Mouse (Mus musculus): ENCODE results near the gene Ets1. TPM values are rescaled to one million over a fixed set of nuclear protein-coding genes. Genes with fewer than 3 reads are reported as not detected.

The Ets1 gene
- polyA plus RNA-seq, 1 experiment from 2014 or later, result 9.9 TPM

DNA sequence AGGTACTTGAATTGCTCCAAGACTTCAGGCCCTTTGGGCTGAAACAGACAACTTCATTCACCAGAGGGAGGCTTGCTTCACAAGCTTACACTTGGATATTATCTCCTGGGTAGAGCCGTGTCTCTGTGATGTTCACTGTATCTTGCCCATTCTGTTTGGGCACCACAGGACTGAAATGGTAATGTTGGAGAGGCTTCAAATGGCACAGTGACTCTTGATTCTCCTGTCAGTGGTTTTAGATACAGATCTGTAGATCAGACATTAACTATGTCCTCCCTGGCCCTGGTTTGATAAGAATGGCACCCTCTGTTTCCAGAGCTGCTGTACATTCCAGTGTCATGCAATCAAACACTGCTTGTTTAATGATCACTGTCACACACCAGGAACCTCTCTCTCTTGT lies 77.1 kb downstream of the Ets1 start:
- 88% methylated on average over 1 of the region's 1 CpGs for WGBS
- H3K9ac ChIP-seq (ENCODE audit: low read length), result no peak overlapping the region

GRCm38 (mm10) chr9:32713790-32714189 lies 77.8 kb downstream of the Ets1 start:
- Histone ChIP-seq H3K4me3 (ENCODE audit: low read depth, low read length) (no peak overlapping the region), H3K4me2 (replicated peaks; ENCODE audit: low read depth) (no peak overlapping the region), H3K9ac (ENCODE audit: low read length) (no peak overlapping the region), H3K27ac (replicated peaks) (no peak overlapping the region), H3K9me3 (ENCODE audit: control insufficient read depth, low read length) (no peaks in the 10 kb centered on the region), H3K36me3 (ENCODE audit: control insufficient read depth, insufficient read depth, low read length) (no peaks in the 10 kb centered on the region), H3K27me3 (ENCODE audit: control insufficient read depth, insufficient read depth, low read length) (no peaks in the 10 kb centered on the region), H3K4me1 (replicated peaks; ENCODE audit: control insufficient read depth, insufficient read depth) (peaks cover 3% of the 10 kb centered on the region; the same call in 1 of the 2 replicates)
- 55% methylated on average over 4 of the region's 4 CpGs for WGBS
- TF ChIP-seq CTCF (IDR thresholded peaks at IDR 0.05; ENCODE audit: low read depth), result no peak
- TF ChIP-seq EP300 (optimal IDR thresholded peaks at IDR 0.05), result no peak
- no peak for DNase-seq (ENCODE audit: low spot score)
- no peak for ATAC-seq (ENCODE audit: low FRiP score, low TSS enrichment)

More for the DNA sequence above, 77.1 kb downstream of the Ets1 start:
- TF ChIP-seq EP300 (optimal IDR thresholded peaks at IDR 0.05), result no peak
- TF ChIP-seq CTCF (IDR thresholded peaks at IDR 0.05; ENCODE audit: low read depth), result no peak
- H3K4me2 ChIP-seq (replicated peaks; ENCODE audit: low read depth), result no peak overlapping the region
- H3K27ac ChIP-seq (replicated peaks), result no peak overlapping the region
- ATAC-seq (ENCODE audit: low FRiP score, low TSS enrichment), result no peak
- no peaks in the 10 kb centered on the region for H3K27me3 ChIP-seq (ENCODE audit: control insufficient read depth, insufficient read depth, low read length)
- no peak for DNase-seq (ENCODE audit: low spot score)
- no peak overlapping the region for H3K4me3 ChIP-seq (ENCODE audit: low read depth, low read length)
- H3K9me3 ChIP-seq (ENCODE audit: control insufficient read depth, low read length), result no peaks in the 10 kb centered on the region
- peaks cover 3% of the 10 kb centered on the region; the same call in 1 of the 2 replicates for H3K4me1 ChIP-seq (replicated peaks; ENCODE audit: control insufficient read depth, insufficient read depth)
- H3K36me3 ChIP-seq (ENCODE audit: control insufficient read depth, insufficient read depth, low read length), result no peaks in the 10 kb centered on the region

GRCm38 (mm10) chr9:32714487-32714886 lies 78.5 kb downstream of the Ets1 start:
- TF ChIP-seq CTCF (IDR thresholded peaks at IDR 0.05; ENCODE audit: low read depth), result no peak
- TF ChIP-seq EP300 (optimal IDR thresholded peaks at IDR 0.05), result no peak
- Histone ChIP-seq H3K4me1 (replicated peaks; ENCODE audit: control insufficient read depth, insufficient read depth) (peaks cover 3% of the 10 kb centered on the region; the same call in 1 of the 2 replicates), H3K27ac (replicated peaks) (no peak overlapping the region), H3K27me3 (ENCODE audit: control insufficient read depth, insufficient read depth, low read length) (no peaks in the 10 kb centered on the region), H3K4me2 (replicated peaks; ENCODE audit: low read depth) (no peak overlapping the region), H3K9me3 (ENCODE audit: control insufficient read depth, low read length) (no peaks in the 10 kb centered on the region), H3K9ac (ENCODE audit: low read length) (no peak overlapping the region), H3K36me3 (ENCODE audit: control insufficient read depth, insufficient read depth, low read length) (no peaks in the 10 kb centered on the region), H3K4me3 (ENCODE audit: low read depth, low read length) (no peak overlapping the region)
- no peak for ATAC-seq (ENCODE audit: low FRiP score, low TSS enrichment)
- WGBS, result 59% methylated on average over 7 of the region's 7 CpGs
- no peak for DNase-seq (ENCODE audit: low spot score)

GRCm38 (mm10) chr9:32715806-32716466 lies 79.9 kb downstream of the Ets1 start:
- ATAC-seq (ENCODE audit: low FRiP score, low TSS enrichment) (peak; percentile 66; the same call in 1 of the 2 replicates), DNase-seq (ENCODE audit: low spot score) (no peak)
- Histone ChIP-seq H3K9me3 (ENCODE audit: control insufficient read depth, low read length) (no peaks in the 10 kb centered on the region), H3K36me3 (ENCODE audit: control insufficient read depth, insufficient read depth, low read length) (no peaks in the 10 kb centered on the region), H3K27ac (replicated peaks) (no peak overlapping the region), H3K4me3 (ENCODE audit: low read depth, low read length) (no peak overlapping the region), H3K27me3 (ENCODE audit: control insufficient read depth, insufficient read depth, low read length) (no peaks in the 10 kb centered on the region), H3K4me1 (replicated peaks; ENCODE audit: control insufficient read depth, insufficient read depth) (peaks cover 3% of the 10 kb centered on the region), H3K4me2 (replicated peaks; ENCODE audit: low read depth) (0 out of 2 replicates have a peak overlapping the region, but pooled peaks have one; percentile 17), H3K9ac (ENCODE audit: low read length) (no peak overlapping the region)
- WGBS, result 48% methylated on average over 9 of the region's 9 CpGs
- no peak for TF ChIP-seq CTCF (IDR thresholded peaks at IDR 0.05; ENCODE audit: low read depth)
- no peak for TF ChIP-seq EP300 (optimal IDR thresholded peaks at IDR 0.05)

DNA sequence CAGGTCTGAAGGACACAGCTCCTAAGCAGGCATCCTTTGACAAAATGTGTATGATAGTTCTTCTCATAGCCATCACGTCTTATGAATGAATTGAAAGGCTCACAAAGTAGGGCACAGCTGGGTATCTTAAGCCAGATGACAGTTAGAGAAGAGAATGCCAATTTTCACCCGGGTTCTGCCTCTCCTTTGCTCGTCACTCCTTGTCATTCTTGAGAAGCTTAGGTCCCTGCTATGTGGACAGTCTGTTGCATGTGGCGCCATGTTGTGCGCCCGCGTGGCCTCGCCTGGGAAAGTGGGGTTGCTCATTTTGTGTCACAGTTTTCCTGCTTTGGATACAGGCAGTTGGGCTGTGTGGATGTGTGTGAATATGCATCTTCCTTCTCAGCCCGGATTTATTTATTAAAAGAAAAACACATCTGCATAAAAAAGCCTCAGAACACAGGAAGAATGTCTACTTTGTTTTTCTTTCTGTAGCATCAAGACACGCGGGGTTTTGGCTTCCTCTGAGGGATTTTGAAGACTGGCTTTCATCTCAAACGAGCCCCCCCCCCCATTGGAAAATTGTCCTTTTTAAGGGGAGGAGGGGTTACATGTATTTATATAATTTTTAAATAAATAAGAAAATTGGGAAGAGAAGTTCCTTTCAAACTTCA lies 81.4 kb downstream of the Ets1 start:
- 70% methylated on average over 12 of the region's 12 CpGs for WGBS
- H3K27me3 ChIP-seq (ENCODE audit: control insufficient read depth, insufficient read depth, low read length), result no peaks in the 10 kb centered on the region
- TF ChIP-seq CTCF (IDR thresholded peaks at IDR 0.05; ENCODE audit: low read depth), result no peak
- TF ChIP-seq EP300 (optimal IDR thresholded peaks at IDR 0.05), result no peak
- H3K27ac ChIP-seq (replicated peaks), result peak overlapping the region; percentile 58
- H3K4me1 ChIP-seq (replicated peaks; ENCODE audit: control insufficient read depth, insufficient read depth), result peaks cover 3% of the 10 kb centered on the region; the same call in 1 of the 2 replicates
- no peak overlapping the region for H3K4me2 ChIP-seq (replicated peaks; ENCODE audit: low read depth)
- H3K36me3 ChIP-seq (ENCODE audit: control insufficient read depth, insufficient read depth, low read length), result no peaks in the 10 kb centered on the region
- DNase-seq (ENCODE audit: low spot score), result no peak
- no peak overlapping the region for H3K9ac ChIP-seq (ENCODE audit: low read length)
- no peaks in the 10 kb centered on the region for H3K9me3 ChIP-seq (ENCODE audit: control insufficient read depth, low read length)
- no peak for ATAC-seq (ENCODE audit: low FRiP score, low TSS enrichment)
- H3K4me3 ChIP-seq (ENCODE audit: low read depth, low read length), result no peak overlapping the region

Measured in stomach, postnatal 0 days (tissue).